Mouse (Mus musculus): Measurements from ENCODE around the gene Atf3. TPM values are rescaled to one million over a fixed set of nuclear protein-coding genes. Genes with fewer than 3 reads are reported as not detected.
A peak's percentile ranks its signal among the peaks of the same experiment; 100 is the strongest.
"Not testable (repeated sequence)": the region's sequence is repeated elsewhere in the genome, so short reads cannot be mapped to it uniquely, and the experiment has no call there.

Atf3 gene
- total RNA-seq, 4 experiments from 2014 or later: 1.0 to 4.6 (median 2.5) TPM

DNA sequence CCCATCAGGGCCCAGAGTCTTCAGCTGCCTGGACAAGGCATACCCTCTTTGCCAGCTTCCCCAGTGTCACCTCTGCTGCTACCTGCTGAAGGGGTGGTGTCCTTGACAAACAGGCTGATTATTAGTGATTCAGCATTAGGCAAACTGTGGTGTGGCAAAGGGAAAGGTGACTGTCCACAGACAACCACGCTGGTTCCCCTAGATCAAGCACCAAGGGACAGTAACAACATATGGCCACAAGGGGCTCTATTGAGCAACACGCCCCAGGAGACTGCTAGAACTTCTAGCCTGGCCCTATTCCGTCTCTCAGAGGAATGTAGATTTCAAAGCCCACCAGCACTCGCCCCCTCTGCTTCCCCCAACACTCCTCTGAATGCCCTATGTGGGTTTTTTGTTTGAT is 64.8 kb downstream of the Atf3 start:
- DNase-seq (ENCODE audit: low spot score in 2 of 2): peak in 1 of 2 experiments; percentile 28

DNA sequence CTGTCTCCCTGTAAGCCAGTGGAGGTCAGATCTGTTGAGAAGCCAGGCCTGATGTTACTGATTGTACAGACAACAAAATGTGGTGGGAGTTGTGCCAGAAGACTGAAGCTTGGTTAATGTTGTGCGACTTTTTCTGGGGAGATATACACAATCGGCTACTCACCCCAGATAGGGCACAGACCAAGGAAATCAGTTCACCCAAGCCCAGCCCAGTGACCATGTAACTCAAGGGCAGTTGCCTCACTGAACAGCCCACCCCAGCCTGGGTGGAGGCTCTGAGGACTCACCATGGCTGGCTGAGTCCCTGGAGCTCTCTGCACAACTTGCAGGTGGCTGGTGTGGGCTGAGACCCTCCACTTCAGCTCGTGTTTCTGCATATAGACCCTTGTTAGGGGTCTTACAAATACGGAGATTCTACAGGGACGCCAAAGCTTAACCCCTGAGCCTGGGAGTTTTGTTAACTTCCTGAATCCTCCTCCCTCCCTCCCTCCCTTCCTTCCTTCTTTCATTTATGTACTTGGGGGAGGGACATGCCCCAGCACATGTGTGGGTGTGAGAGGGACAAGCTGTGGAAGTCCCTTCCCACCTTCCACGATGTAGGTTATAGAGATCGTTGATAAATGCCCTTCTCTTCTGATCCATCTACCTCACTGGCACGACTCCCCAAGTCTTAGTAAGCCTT is 66.8 kb downstream of the Atf3 start:
- DNase-seq (ENCODE audit: low spot score in 2 of 2): no peak

DNA sequence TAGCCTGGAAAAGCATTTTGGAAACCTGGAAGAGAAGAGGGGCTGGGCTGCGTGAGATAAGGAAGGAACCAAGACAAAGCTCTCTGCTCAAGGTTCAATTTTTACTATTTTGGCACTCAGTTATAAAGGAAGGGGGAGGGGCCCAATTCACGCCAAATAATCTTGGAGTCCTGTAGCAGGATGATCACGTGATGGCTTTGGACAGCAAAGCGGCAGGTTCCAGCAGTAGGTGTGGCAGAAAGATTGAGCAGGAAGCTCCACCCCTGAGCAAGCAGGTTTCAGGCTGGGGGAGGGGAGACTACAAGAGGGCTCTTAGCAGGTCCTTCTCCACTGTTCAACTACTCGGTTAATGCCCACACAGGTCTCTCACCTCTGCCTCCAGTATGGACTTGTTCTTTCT is 68.3 kb downstream of the Atf3 start:
- DNase-seq (ENCODE audit: low spot score in 2 of 2): not testable (repeated sequence)

DNA sequence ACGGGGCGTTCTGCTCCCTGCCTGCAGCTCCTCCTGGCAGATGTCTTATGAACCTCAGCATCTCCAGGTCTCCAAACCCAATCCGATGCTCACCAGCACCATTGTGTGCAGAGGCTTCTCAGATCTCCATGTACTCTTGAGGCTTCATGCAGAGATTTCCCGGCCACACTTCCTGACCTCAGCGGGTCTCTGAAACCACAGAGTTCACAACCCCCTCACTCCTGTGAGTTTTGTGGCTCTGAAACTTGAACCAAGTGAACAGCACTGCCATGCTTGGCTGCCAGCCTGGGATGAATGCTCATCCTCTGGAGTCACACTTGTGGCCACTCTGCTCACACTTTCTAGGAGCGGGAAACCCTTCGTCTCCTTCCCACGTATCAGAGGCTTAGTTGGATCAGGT is 76.9 kb downstream of the Atf3 start:
- no peak for DNase-seq (ENCODE audit: low spot score in 2 of 2)

DNA sequence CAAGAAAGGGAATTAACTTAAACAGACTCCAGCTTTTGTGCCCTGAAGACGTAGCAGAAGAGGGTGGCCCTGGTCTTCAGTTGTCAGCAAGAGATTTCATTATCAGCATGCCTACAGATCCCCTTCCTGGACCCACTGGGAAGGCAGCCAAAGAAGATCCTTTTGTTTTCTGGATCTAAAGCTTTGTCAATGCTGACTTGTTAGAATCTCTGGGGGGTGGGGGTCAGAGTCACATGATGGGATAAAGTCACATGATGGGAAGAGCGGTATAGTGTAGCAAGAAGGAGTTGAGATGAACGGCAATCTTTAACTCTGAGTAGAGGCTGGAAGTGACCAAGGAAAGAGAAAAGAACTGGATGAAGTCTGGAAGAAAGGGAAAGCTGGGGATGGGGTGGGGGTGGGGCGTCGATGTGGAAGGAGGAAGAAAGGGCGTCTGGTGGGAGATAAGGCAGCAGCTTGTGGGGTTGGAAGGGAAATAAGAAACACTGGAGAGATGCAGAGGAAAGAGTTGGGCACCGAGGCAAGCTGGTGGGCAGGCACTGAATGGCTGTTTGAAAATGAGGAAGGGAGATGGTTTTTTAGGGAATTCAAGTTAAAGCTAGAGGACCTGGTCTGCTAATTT is 78.9 kb downstream of the Atf3 start:
- DNase-seq (ENCODE audit: low spot score in 2 of 2): no peak

DNA sequence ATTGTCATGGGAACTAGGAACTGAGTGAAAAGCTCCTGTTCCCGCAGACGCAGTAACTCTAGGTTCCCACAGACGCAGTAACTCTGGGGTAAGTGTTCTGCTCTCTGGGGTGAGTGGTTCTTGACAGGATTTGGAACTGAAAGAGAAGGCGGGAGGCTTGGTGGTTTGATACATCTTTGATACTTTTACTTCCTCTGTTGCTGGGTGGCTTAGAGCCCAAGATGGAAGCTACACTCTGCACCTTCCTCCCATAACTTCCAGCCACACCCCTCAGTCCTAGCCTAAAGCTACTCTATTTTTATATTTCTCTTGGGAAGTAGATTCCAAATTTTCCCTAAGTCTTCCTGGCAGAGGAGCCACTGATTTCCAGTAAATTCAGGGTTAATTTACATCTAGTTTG is 79.4 kb downstream of the Atf3 start:
- DNase-seq (ENCODE audit: low spot score in 2 of 2): no peak

DNA sequence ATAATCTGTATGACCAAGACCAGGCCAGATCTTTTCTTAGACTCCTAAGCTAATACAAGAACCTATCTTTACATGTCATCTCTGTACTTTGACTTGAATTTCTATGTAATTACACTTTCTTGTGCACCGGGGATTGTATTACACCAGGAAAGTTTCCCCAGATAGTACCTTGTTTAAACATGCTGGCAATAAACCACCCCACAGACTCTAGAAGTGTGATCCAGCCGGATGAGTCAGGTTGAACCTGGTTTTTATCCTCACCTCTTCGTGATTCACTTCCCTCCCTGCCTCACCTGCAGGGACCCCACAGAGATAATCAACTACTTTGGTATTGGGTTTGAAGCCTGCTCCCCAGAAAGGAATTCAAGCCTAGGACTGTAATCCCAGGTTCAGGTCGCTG is 82.4 kb downstream of the Atf3 start:
- no peak for DNase-seq (ENCODE audit: low spot score in 2 of 2)

DNA sequence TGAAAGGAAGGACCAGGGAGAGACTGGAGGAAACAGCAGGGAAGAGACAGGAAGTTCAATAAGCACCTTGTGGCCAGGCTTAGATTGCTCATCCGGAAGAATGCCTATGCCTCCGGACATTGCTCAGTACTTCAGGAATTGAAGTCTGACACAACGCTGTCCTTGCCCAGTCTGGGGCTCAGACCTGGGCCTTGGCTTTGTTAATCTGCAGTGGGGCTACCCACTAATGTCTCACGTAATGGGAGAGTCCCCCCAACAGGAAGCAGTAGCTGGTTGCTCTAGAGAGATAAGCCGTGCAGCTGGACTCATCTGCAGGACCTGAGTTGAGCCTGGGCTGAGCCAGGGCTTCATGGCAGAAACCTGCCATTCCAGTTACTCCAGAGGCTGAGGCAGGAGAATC is 84.9 kb downstream of the Atf3 start:
- no peak for DNase-seq (ENCODE audit: low spot score in 2 of 2)

DNA sequence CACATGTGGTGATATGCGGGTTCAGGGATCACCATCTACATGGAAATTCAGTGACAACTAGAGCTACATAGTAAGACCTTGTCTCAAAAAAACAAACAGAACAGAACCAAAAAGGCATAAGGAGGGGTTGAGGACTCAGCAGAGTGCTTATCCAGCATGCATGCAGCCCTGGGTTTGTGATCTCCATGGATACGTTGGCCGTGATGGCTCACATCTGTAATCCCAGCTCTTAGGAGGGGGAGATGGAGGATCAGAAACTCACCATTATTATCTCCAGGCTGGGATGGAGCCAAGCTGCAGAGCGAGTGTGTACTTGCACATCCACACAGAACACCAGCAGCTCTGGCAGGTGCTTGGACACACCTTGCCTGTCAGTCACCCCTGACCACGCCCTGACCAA is 85.6 kb downstream of the Atf3 start:
- no peak for DNase-seq (ENCODE audit: low spot score in 2 of 2)

DNA sequence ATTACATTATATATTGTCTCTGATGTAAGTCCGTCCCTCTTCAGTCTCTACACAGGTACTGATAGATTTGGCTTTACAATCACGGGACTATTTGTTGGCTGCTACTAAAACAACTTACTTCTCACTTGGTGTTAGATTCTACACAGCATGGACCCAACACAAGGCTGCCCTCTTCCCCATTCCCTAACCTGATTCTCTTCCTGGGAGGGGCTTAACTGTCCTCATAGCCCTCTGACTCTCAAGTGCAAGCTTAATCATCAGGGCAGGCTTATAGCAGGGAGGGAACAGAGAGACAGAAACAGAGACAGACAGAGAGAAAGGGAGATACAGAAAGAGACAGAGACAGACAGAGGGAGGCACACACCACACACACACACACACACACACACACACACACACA is 86.1 kb downstream of the Atf3 start:
- DNase-seq (ENCODE audit: low spot score in 2 of 2): no peak

DNA sequence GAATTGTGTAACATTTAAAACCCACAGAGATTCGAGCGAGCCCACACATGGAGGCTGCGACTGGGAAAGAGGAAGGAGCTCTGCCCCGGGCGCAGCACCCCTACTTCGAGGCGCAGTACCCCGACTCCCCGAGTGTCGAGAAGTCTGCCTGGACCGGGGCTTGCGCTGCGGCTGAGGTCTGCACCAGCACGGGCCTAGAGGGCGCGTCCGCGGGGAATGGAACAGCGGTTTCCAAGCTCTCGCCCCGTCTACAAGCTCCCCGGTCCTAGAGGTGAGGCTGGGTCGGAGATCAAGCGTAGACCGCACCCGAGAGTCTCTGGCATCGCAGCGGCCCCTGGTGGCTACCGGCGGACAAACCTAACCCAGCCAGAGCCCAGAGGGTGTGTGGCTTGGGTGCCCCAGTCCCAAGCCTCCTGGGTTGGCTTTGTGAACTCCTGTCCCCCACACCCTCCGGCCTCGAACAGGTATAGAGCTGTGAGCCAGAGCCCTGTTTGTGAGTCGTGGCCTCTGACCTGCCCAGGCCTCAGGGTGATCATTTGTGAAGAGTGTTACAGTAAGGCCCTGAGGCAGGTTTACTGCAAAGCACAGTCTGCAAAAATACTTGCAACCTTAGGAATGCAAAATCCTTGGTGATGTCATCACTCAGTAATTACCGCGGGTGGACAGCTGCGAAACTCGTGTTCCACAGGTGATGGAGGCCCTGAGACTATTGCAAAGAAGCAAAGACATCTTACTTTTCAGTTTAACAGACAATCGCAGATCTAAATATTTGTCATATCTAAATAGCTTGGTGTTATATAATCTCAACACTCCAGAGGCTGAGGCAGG is 91.8 kb downstream of the Atf3 start:
- DNase-seq (ENCODE audit: low spot score in 2 of 2): peak in 1 of 2 experiments; percentile 15

DNA sequence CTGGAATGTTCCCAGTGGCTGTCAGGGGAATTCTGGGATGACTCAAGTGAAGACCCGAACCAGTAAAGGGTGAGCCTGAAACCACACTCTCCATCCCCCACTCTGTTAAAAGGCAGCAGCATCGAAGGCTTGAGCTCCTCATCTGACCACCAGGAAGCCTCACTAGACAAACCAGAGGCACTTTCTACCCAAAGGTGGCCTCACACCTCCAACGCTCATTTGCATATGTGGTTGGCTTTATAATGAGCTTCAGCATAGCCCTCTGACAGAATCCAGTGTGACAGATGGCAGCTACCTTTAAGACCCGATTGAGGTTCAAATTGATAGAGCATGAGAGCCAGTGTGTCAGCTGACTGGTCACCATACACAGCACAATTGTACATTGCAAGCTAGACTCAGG is 93.6 kb downstream of the Atf3 start:
- no peak for DNase-seq (ENCODE audit: low spot score in 2 of 2)

DNA sequence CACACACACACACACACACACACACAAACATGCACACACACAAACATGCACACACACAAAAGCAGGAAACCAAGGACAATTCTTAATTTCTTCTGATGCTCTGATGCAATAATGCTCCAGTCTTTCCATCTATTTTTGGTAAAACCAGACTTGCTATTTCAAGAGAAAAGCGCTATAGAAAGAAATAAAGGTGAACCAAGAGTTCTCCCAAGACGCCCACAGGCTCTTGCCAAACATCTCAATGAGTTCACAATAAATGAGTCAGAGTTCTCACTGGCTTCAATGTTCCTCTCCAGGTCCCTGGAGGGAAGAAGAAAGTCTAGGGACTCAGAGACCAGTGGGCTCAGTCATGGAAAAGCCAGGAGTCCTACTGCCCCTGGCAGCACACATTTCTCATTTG is 94.1 kb downstream of the Atf3 start:
- DNase-seq (ENCODE audit: low spot score in 2 of 2): no peak

DNA sequence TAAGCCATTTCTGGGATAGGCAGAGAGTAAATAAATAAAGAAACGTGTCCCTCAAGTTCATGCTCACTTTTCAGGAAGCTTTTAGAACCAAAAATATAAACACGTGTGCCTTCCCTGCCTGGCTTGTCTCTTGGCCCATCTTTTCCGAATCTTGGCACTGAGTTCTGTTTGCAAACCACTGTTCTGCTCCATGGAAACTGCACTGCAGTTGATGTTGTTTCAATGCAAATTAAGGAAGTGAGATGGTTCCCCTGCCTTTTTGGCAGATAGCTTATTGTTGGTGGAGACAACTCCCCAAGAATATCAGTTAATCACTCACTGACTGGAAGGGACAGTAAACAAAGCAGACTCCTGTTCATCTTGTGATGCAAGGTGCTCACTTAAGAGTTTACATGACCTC is 95.1 kb downstream of the Atf3 start:
- DNase-seq (ENCODE audit: low spot score in 2 of 2): no peak

Other genes with a start within 250 kb of the Atf3 start
- gene Vash2, start 238.7 kb downstream of the Atf3 start, total RNA-seq (2022): 1 to 10 TPM; 2.0 to 3.0 (median 2.6) TPM
- 10 to 100 TPM; 12.5 to 15.3 (median 14.3) TPM for gene Flvcr1, start 191.9 kb downstream of the Atf3 start, total RNA-seq (2022)
- not detected for gene Spata45, start 181.4 kb downstream of the Atf3 start, total RNA-seq (2022)
- 10 to 100 TPM; 28.7 to 35.8 (median 31.9) TPM for gene Tatdn3, start 155.1 kb downstream of the Atf3 start, total RNA-seq (2022)
- gene Nsl1, start 155.0 kb downstream of the Atf3 start, total RNA-seq (2022): 1 to 10 TPM in 1 of 4 experiments, under 1 TPM in 3; 0.37 to 1.3 (median 0.55) TPM
- gene Batf3, start 120.2 kb downstream of the Atf3 start, total RNA-seq (2022): 1 to 10 TPM in 3 of 4 experiments, under 1 TPM in 1; 0.89 to 5.4 (median 3.9) TPM
- gene Fam71a, start 53.2 kb downstream of the Atf3 start, total RNA-seq (2022): not detected
- 10 to 100 TPM; 70.3 to 81.7 (median 76.9) TPM for gene Nenf, start 100.2 kb upstream of the Atf3 start, total RNA-seq (2022)
- 10 to 100 TPM in 1 of 4 experiments, 1 to 10 TPM in 3; 8.8 to 12.0 (median 9.6) TPM for gene Tmem206, start 107.9 kb upstream of the Atf3 start, total RNA-seq (2022)
- gene Ppp2r5a, start 185.2 kb upstream of the Atf3 start, total RNA-seq (2022): 10 to 100 TPM; 73.1 to 84.9 (median 78.6) TPM